Mouse (Mus musculus) liver, postnatal 0 days (tissue): Measurements from ENCODE around the gene Gm44790. TPM values are rescaled to one million over a fixed set of nuclear protein-coding genes. Genes with fewer than 3 reads are reported as not detected.

Experiments
- ATAC-seq: fragments of 200-750 bp; cut with Nextera tagmentation; 2 replicates; pipeline ENCODE4 v1.8.0; 2017; ENCODE audit warnings: mild to moderate bottlenecking, moderate library complexity
- DNase-seq: peaks from one replicate; pipeline ENCODE4 v3.0.0-alpha.2; 2016
- H3K27ac ChIP-seq: fragments of 300-500 bp; sonication (generic); 2 replicates; pipeline ENCODE4 v1.5.1; 2014; ENCODE audit warnings: antibody characterized with exemption, moderate library complexity, mild to moderate bottlenecking, low read depth
- H3K27me3 ChIP-seq: fragments of 300-500 bp; sonication (generic); 2 replicates; pipeline ENCODE4 v1.6.1; 2014; ENCODE audit warnings: low read length, control low read depth, mixed read lengths; ENCODE audit not compliant: insufficient read depth
- H3K36me3 ChIP-seq: fragments of 300-500 bp; sonication (generic); replicated peaks from 2 replicates; pipeline ENCODE4 v1.6.1; 2014; ENCODE audit warnings: mild to moderate bottlenecking, control low read depth, low read length, moderate library complexity, mixed read lengths; ENCODE audit not compliant: insufficient read depth
- H3K4me1 ChIP-seq: fragments of 300-500 bp; sonication (generic); 2 replicates; pipeline ENCODE4 v1.6.1; 2014; ENCODE audit warnings: antibody characterized with exemption, mild to moderate bottlenecking, control low read depth; ENCODE audit not compliant: insufficient read depth
- H3K4me2 ChIP-seq: fragments of 300-500 bp; sonication (generic); 2 replicates; pipeline ENCODE4 v1.6.1; 2014; ENCODE audit warnings: low read depth, mild to moderate bottlenecking, low read length, moderate library complexity, mixed read lengths
- H3K4me3 ChIP-seq: fragments of 300-500 bp; sonication (generic); 2 replicates; pipeline ENCODE4 v1.5.1; 2014; ENCODE audit warnings: low read depth, low read length
- H3K9ac ChIP-seq: fragments of 300-500 bp; sonication (generic); replicated peaks from 2 replicates; pipeline ENCODE4 v1.6.1; 2014; ENCODE audit warnings: mild to moderate bottlenecking, moderate library complexity
- H3K9me3 ChIP-seq: fragments of 300-500 bp; sonication (generic); 2 replicates; pipeline ENCODE4 v1.6.1; 2016; ENCODE audit warnings: mild to moderate bottlenecking, control low read depth, low read length, mixed read lengths
- CTCF ChIP-seq: sonication (generic); IDR thresholded peaks from 2 replicates; pipeline ENCODE4 v1.5.1; 2016; ENCODE audit warnings: antibody characterized with exemption, low read depth
- EP300 ChIP-seq: IDR thresholded peaks from 2 replicates; pipeline ENCODE4 v1.6.1; 2016; ENCODE audit warnings: antibody characterized with exemption, low read depth, mild to moderate bottlenecking
- WGBS: fragments of 180-500 bp; shearing (Covaris S2); extraction: QIAGEN DNeasy Blood & Tissue Kit; methylation state at CpG from one replicate; pipeline ENCODE4 v1.1.7; 2014; ENCODE audit not compliant: insufficient replicate concordance; 5-methylcytosine and 5-hydroxymethylcytosine counted together
- polyA plus RNA-seq: library from polyadenylated mRNA; unstranded; fragments of >200 nt; fragmentation: Nextera tagmentation; extraction: Ambion mirVana; gene quantifications from 2 replicates; pipeline ENCODE4 v1.2.1, GENCODE M21; 2015

Gene Gm44790
- polyA plus RNA-seq, 1 experiment from 2014 or later = not detected

- Histone ChIP-seq H3K4me1 (no peaks in the 10 kb centered on the region), H3K36me3 (peaks cover 45% of the 10 kb centered on the region), H3K9me3 (no peaks in the 10 kb centered on the region), H3K9ac (no peak overlapping the region), H3K27me3 (no peaks in the 10 kb centered on the region), H3K4me2 (no peak overlapping the region), H3K27ac (no peak overlapping the region), H3K4me3 (no peak overlapping the region)
- WGBS = 82% methylated on average over 3 of the region's 3 CpGs
- no peak for ATAC-seq
- DNase-seq = no peak
- no peak for TF ChIP-seq CTCF
- TF ChIP-seq EP300 = no peak
Observed at GRCm38 (mm10) chr6:86456727-86457126, 30.3 kb downstream of the Gm44790 start.

GRCm38 (mm10) chr6:86463079-86463478 lies 36.6 kb downstream of the Gm44790 start:
- no peak for DNase-seq
- peaks cover 21% of the 10 kb centered on the region for H3K36me3 ChIP-seq
- H3K9me3 ChIP-seq = no peaks in the 10 kb centered on the region
- WGBS = 83% methylated on average over 3 of the region's 3 CpGs
- no peak for TF ChIP-seq EP300
- TF ChIP-seq CTCF = no peak
- no peak overlapping the region for H3K4me2 ChIP-seq
- no peaks in the 10 kb centered on the region for H3K27me3 ChIP-seq
- H3K4me1 ChIP-seq = no peaks in the 10 kb centered on the region
- H3K27ac ChIP-seq = no peak overlapping the region
- no peak overlapping the region for H3K4me3 ChIP-seq
- ATAC-seq = no peak
- no peak overlapping the region for H3K9ac ChIP-seq

GRCm38 (mm10) chr6:86471317-86471716 lies 44.9 kb downstream of the Gm44790 start:
- H3K4me2 ChIP-seq = peak overlapping the region; percentile 66
- H3K9ac ChIP-seq = peak overlapping the region; percentile 39
- H3K9me3 ChIP-seq = no peaks in the 10 kb centered on the region
- no peaks in the 10 kb centered on the region for H3K27me3 ChIP-seq
- peak overlapping the region; percentile 52; the same call in 1 of the 2 replicates for H3K4me3 ChIP-seq
- ATAC-seq (no peak), DNase-seq (no peak)
- TF ChIP-seq CTCF (no peak), EP300 (no peak)
- 0 out of 2 replicates have a peak, but pooled peaks cover 13% of the 10 kb centered on the region for H3K36me3 ChIP-seq
- WGBS = 65% methylated on average over 3 of the region's 3 CpGs
- peak overlapping the region; percentile 66 for H3K27ac ChIP-seq
- peaks cover 25% of the 10 kb centered on the region for H3K4me1 ChIP-seq

- peak overlapping the region; percentile 66 for H3K27ac ChIP-seq
- H3K4me3 ChIP-seq = peak overlapping the region; percentile 52
- TF ChIP-seq EP300 = no peak
- TF ChIP-seq CTCF = no peak
- 11% methylated on average over 9 of the region's 9 CpGs for WGBS
- peak overlapping the region; percentile 66 for H3K4me2 ChIP-seq
- 0 out of 2 replicates have a peak, but pooled peaks cover 11% of the 10 kb centered on the region for H3K36me3 ChIP-seq
- H3K4me1 ChIP-seq = peaks cover 25% of the 10 kb centered on the region
- H3K9me3 ChIP-seq = no peaks in the 10 kb centered on the region
- no peaks in the 10 kb centered on the region for H3K27me3 ChIP-seq
- DNase-seq (no peak), ATAC-seq (peak; percentile 45)
- H3K9ac ChIP-seq = peak overlapping the region; percentile 39
Observed at GRCm38 (mm10) chr6:86471760-86472099, 45.3 kb downstream of the Gm44790 start.

GRCm38 (mm10) chr6:86472100-86472955 lies 45.9 kb downstream of the Gm44790 start:
- peak; percentile 95 for ATAC-seq

GRCm38 (mm10) chr6:86473077-86473476 lies 46.6 kb downstream of the Gm44790 start:
- Histone ChIP-seq H3K27me3 (no peaks in the 10 kb centered on the region), H3K4me3 (peak overlapping the region; percentile 52), H3K4me2 (peak overlapping the region; percentile 66), H3K27ac (peak overlapping the region; percentile 89), H3K4me1 (peaks cover 25% of the 10 kb centered on the region), H3K36me3 (0 out of 2 replicates have a peak, but pooled peaks cover 4% of the 10 kb centered on the region), H3K9me3 (no peaks in the 10 kb centered on the region), H3K9ac (peak overlapping the region; percentile 72)
- WGBS = 64% methylated on average over 7 of the region's 7 CpGs
- DNase-seq (no peak), ATAC-seq (no peak)
- TF ChIP-seq EP300 (no peak), CTCF (no peak)

More at GRCm38 (mm10) chr6:86472100-86472955, 45.9 kb downstream of the Gm44790 start:
- H3K9me3 ChIP-seq = no peaks in the 10 kb centered on the region
- peak overlapping the region; percentile 52 for H3K4me3 ChIP-seq
- H3K36me3 ChIP-seq = 0 out of 2 replicates have a peak, but pooled peaks cover 6% of the 10 kb centered on the region
- peak overlapping the region; percentile 72 for H3K9ac ChIP-seq
- no peaks in the 10 kb centered on the region for H3K27me3 ChIP-seq
- peak overlapping the region; percentile 89 for H3K27ac ChIP-seq
- 3% methylated on average over 56 of the region's 56 CpGs for WGBS
- peak; percentile 100 for DNase-seq
- TF ChIP-seq EP300 = no peak; the same call in 1 of the 2 replicates
- peak; percentile 100 for TF ChIP-seq CTCF
- peaks cover 25% of the 10 kb centered on the region for H3K4me1 ChIP-seq
- peak overlapping the region; percentile 66 for H3K4me2 ChIP-seq
